Mouse (Mus musculus): ENCODE measurements at regions not wholly inside any gene's neighbourhood (a gene's known extent, or its start where the extent isn't known, plus 50 kb on each side); places are given as distances from the start of the nearest gene placed in this dataset.

DNA sequence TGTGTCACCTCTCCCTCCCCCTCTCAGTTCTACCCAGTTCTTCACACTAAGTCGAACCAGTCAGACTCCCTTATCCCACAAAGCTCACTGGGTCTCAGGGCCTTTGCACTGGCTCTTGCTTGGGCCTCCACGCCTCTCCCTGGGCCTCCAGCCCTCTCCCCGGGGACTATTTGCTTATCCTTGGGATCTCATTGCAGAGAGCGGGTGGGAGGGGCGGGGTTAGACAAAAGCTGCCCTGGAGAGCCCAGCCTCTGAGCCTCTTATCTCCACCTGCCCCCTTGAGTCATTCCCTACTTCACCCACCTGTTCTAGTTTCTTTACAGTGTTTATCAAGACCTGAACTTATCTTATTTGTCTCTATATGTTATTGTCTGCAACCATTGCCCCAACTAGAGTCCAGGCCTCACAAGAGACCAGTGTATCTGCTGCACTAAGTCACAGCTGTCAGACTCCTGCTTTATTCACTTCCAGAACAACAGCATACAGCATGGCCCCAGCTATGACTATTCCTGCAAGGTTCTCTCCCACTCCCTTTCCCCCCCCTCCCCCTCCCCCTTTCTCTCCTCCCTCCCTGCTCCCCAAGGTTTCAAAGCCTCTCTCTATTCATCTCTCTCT is 450.7 kb downstream of the Wdr11 start:
- no peak for DNase-seq

DNA sequence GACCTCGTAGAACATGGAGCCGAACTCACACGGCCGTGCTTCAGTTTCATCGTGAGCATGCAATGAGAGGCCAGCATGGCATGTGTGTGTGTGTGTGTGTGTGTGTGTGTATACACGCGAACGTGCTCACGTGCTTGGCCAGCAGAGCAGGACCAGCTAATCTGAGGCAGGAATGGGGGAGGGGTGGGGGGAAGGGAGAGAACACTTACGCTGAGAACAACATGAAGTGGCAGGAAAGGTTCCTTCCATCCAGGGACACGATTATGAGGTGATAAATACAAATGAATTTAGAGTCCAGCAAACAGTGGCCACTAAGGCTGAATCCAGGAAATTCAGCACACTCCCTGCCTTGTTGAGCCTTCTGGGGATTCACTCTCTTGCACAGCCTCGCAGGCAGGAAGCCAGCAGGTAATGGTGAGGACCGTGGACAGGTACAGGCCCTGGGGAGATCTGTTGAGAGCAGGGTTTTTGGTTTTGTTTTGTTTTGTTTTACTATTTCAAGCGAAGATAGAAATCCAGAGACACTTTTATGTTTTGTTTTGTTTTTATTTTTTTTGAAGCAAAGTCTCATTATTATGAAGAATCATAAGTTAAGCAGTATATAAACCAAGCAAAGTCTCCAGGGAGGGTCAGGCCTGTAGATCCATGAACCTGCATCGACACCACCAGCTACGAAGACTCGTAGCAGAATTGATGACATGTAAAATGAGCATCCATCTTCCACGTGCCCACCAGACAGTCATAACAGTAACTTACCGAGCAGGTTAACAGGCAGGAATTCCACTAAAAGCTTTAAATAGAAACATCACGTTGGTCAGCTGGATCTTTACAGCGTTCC is 452.0 kb downstream of the Wdr11 start:
- no peak for DNase-seq

DNA sequence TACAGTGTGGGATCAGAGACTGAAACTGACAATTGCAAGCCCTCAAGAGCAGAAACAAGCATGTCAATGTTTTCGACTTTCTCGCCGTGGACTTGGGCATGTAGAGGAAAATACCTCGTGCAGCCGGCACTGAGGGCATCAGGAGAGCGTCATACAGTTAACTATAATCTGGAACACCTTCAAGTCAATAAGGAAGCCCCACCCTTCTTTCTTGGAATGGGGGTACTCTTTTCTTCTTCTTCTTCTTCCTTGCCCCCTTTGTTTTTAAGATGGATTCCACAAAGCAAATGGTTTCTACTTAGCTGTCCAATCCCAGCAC is 452.5 kb downstream of the Wdr11 start:
- no peak for DNase-seq

DNA sequence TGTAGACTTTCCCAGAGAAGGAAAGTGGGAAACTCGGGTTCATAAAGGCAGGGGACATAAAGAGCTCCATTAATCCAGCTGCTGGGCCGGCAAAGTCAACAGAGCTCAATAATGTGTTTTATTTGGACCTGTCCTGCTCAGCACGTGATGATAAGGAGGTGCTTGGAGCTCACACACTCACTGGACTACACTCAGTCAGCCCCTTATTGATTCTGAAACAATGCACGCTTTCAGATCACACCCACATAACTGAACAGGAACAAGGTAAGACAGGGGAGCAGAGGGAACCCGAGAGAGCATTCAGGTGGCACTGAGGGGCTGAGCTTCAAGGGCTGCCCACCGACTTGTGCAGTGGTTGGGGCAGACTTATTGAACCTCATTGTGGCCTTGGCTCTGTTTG is 452.9 kb downstream of the Wdr11 start:
- DNase-seq = no peak

DNA sequence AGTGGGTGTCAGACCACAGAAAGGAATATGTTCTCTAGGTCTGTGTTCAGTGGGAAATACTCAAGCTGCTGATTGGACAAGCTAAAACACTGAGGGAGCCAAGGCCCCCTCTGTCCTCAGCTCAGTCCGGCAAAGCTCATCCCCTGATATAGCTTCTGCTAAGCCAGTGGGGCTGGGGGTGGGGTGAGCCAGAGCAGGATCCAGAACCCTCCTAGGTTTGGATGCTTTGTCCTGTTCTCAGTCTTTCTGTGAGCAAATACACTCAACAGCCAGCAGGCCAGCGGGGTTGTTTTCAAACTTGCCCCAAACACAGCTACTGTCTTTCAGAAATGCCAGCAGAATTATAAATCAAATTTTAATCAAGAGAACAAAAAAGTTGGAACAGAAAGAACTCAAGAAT is 454.4 kb downstream of the Wdr11 start:
- DNase-seq = no peak

DNA sequence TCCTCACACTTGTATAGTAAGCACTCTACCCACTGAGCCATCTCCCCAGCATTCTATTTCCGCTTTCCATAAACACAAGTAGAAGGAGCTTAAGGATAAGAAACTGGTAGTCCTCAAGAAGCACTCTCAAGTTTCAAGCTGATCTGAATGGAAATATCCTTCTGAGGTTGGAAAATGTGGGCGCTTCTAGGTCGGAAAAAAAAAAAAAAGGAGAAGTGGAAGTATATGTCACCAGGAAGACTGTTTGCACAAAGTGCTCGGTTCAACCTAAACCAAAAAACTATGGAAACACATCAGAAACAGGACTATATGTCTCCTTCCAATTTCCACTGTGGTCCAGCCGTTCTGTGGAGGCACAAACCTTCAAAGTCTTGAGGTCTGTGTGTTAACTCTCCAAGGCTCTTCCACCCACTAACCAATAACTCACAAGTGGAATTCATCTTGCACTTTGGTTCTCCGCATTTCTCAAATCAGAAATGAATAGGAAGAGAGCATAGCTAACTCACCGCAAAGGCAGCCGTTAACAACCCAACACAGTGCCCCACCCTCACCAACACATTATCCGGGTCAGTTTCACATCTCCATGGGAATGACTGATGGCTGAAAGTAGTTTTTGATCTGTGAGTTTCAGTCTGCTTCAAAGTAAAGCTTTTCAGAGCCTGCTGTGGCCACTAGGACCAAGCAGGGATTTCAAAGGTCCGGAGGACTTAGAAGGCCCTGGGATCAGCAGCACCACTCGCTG is 455.8 kb downstream of the Wdr11 start:
- DNase-seq = no peak

DNA sequence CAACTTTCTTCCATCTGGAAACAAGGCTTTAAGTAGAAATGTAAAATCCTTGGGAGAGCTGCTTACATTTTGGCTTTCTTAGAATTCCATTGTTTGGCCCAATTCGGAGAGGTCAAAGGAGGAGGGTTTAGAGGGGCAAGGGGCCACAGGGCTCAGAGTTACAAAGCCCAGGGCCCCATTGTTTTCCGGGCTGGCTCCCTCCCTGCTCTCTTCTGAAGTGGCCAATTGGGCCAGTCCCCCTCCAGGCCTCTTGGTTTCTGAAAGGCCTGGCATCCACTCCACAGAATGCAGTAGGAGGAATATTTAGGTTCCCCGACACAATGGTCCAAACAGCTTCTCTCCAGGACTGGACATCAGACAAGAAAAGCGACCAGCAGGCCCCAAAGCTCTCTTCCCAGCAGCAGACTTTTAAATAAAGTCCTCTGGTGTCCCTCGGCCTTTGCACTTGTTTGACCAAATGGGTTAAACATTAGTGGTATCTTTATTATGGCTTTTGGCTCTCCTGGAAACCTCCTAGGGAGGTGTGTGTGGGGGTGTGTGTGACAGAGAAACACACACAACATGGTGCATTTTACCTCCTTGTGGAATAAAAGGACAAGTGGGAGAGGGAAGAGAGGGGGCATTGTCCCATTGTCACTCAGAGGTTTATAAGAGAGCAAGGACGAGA is 456.6 kb downstream of the Wdr11 start:
- DNase-seq = no peak

DNA sequence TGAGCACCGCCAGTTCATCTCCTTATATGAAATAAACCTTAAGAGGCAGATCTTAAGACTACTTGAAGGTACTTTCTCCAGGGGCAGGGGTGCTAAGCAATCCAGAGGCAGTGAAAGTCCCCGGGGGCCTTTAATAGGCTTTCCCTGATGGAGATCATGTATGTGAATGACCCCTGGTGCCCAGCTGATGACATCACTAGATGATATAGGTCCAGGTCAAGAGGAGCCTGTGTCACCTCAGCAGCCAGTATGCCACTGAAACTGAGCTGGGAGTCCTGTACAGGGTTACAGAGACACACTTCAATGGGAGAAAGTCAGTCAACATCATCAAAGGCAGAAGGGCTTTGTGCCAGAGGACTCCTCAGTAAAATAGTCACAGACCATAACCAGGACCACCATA is 457.8 kb downstream of the Wdr11 start:
- no peak for DNase-seq

DNA sequence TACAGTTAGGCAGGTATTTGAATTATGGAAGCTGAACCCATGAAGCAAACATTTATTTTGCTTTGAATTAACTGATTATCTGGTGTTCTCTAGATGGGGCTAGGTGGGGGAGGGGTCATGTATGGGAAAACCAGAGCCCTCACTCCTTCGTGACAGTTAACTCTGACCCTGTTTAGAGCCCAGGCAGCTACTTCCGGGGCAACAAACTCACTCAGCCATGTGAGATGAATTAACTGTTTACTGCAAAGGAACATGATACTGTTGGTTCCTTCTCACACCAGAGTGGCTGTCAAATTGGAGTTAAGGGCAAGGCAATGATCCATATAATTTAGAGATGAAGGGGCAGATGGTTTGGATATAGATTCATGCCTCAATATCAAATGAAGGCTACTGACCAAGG is 458.5 kb downstream of the Wdr11 start:
- no peak for DNase-seq

DNA sequence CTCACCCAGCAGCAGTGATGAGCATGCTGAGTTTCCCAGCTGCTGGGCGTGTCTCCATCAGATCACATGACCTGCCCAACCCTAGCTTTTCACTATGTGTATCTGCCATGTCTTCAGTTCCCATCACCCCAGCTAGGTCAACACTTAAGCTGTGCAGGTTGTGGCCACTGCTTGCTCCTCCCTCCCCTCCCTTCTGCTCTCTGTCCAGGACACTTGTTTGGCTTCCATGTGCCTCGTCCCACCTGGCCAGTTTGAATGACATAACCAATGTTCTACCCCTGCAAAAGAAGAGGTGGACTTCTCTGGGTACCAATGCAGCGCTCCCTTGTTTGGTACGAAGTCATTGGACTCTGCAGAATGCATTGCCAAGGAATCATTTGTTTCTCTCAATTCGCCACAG is 460.7 kb downstream of the Wdr11 start:
- no peak for DNase-seq

DNA sequence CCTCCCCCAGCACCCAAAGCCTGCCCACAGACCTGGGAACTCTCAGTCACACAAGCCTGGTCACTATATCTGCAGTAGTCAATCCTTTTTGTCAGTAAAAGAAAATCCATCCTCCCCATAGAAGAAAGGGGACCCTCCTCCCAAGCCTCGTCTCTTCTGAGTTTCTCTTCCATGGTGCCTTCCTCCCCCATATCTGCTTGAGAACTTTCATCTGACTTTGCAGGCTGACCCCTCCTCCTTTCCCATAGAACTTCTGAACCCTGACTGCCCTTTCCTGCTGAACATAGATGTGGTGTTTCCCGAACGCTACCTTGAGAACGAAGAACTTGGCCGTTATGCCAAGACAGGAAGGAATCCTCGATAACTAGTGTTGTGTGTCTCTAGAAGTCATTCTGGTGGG is 462.5 kb downstream of the Ate1 start:
- DNase-seq = no peak

DNA sequence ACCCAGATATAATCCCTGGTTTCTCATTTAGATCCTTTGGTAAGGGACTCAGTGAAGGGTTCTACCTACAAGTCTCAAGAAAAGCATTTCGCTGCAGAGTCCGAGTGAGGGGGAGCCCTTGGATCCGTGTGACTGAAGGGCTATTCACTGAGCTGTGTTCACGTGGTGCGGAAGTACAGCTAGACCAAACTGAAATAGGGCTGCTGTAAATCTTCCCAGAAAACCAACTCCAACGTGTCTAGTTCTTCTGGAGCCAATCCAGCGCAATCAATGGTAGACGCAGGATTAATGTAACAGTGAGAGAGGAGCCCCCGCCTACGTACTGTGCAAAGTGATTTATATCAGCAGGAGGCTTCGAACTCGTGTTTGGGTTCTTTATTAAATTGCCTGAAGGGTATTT is 461.9 kb downstream of the Ate1 start:
- DNase-seq = no peak

DNA sequence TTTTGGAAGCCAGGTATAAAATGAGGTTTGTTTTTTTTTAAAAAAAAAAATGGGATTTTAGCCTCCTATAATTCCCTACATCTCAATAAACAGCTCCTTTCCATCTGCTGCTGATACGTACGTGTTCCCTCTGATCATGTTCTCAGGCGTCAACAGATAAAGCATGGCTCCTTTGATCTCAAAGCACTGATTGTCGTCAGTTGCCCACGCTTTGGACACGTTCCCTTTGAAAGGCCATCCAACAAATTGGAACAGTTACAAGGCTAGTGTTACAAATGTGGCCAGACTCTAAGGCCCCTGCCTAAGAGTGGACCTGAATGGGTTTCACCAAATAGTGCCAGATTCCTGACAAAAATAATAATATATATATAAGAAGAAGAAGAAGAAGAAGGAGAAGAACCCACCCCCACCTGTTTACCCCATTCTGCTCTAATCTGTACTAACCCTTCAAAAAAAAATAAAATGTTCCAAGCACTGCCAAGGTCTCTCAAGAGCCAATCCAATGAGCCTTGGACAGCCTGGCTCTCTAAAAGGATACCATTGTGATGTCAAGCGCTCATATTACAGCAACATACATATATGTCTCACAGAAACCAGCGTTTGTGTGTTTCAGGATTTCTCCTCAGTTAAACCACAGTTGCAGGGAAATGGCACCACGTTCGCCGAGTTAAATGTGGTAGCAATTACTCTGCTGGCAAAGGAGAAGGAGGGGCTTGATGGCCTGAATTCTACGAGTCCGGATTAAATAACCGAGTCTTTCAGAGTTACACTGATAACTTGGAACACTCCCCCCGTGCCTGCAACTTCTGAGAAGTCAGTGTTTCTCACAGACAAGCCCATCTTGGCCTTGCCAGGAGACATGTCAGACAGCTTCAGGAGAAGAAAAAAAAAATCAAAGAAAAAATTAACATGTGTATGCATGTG is 460.2 kb downstream of the Ate1 start:
- no peak for DNase-seq

DNA sequence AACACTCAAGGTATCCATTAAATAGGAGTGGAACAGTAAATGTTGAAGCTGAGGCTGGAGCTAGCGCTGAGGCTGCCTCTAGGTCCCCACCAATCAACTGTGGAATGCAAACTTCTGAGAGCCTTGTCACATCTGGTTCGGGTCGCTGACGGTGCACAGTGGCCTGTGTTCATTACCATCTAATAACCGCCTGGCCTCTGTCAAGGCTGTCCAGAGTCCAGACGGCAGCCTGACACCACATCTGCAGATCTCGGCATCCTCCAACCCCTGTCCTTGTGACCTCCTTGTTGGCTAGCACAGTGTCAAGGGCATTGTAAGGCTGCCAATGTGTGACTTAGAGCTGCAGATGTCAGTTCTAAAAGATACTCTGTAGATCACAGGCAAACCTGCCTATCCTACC is 455.7 kb downstream of the Ate1 start:
- DNase-seq = no peak

DNA sequence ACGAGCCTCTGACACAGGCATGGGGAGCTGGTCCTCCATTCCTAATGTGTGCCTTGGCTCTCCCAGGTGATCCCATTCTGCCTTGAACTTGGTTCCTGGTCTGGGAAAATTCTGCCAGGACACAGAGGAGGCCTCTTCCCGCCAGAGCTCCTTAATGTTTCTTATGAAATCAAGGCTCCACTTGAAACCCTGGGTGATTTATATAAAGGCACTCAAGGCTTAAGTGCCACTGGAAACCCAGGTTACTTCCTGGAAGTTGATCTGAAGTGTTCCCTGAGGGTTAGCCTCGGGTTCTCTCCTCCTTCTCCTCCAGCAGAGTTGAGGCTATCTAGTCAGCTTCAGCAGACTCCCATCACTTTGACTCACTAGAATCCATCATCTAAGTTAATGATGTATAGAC is 451.9 kb downstream of the Ate1 start:
- DNase-seq = no peak

DNA sequence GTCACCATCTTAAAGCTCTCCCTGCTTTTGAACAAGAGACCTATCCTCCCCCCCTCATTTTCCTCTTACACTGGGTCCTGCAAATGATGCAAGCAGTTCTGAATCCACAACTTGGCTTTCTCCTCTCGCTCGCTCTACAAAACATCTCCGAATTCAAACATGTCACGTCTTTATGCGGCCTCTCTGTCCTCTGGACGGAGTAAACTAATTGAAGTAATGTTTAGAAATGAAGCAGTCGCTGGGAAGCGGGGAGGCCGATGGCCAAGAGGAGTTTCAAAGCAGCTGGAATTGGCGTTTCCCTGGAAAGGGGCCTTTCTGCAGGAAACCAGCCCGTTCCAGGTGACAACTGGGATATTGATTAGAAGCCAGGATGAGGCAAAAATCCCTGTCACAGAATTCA is 446.8 kb downstream of the Ate1 start:
- DNase-seq = no peak

DNA sequence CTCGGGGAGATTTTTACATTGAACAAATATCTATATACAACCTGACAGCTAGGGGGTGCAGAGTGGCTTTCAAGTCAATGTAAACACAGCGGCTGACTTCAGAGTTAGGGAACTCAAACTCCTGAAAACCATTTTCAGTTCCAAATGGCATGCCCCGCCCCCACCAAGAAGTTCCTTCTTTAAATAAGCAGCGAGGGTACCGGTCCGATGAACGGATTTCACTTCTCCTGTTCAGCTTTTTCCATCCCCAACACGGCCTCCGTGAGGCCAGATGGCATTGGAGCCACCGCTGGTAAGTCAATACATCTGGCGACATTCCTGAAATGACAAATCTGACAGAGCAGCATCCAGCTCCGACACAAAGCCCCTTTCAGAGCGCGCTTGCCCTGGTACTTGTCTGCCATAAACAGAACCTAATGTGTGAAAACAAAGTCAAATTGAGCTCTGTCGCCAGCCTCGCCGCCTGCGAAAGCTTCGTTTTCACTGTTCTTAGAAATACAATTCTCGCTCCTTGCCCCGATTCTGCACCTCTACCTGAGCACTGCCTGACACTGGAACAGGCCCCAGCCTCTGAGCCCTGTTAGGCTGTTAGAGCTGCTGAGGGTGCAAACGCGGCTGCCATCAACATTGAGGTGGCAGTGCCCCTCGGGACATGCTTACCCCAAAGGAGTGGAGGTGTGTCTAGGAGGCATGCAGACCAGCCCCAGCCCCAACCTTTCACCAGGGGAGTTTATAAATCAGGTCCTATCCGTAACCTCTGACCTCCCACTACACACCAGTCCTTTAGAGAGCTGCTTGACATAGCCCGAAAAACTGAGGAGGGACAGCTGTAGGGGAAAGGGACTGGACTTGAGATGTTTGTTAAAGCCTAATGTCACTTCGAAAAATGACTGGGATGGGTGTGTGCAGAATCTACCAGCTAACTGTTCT is 446.0 kb downstream of the Ate1 start:
- no peak for DNase-seq

DNA sequence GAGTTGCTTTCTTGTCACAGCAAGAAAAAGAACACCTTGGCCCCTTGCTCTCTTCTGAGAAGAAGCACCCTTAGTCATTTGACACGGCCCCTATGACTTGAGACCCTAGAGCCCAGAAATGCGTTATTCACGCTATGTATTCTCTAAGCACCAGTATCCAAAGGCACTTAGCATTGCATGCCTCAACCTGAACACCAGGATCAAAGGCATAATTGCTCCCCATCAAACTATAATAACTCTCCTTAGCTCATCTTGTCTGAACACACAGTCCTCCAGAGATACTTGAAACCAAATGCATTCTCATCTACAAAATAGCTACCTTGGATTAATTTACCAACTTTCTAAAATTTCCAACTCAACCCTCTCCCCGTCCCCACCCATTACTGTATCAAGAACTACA is 437.5 kb downstream of the Ate1 start:
- no peak for DNase-seq

DNA sequence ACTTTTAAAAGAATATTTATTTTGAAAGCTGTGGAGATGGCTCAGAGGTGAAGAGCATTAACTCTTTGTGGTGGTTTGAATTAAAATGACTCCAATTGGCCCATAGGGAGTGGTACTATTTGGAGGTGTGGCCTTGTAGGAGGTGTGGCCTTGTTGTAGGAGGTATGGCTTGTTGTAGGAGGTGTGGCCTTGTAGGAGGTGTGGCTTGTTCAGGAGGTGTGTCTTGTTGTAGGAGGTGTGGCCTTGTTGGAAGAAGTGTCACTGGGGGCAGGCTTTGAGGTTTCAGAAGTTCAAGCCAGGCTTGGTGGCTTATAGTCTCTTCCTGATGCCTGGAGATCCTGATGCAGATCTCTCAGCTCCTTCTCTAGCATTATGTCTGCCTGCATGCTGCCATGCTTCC is 434.5 kb downstream of the Ate1 start:
- DNase-seq = no peak

DNA sequence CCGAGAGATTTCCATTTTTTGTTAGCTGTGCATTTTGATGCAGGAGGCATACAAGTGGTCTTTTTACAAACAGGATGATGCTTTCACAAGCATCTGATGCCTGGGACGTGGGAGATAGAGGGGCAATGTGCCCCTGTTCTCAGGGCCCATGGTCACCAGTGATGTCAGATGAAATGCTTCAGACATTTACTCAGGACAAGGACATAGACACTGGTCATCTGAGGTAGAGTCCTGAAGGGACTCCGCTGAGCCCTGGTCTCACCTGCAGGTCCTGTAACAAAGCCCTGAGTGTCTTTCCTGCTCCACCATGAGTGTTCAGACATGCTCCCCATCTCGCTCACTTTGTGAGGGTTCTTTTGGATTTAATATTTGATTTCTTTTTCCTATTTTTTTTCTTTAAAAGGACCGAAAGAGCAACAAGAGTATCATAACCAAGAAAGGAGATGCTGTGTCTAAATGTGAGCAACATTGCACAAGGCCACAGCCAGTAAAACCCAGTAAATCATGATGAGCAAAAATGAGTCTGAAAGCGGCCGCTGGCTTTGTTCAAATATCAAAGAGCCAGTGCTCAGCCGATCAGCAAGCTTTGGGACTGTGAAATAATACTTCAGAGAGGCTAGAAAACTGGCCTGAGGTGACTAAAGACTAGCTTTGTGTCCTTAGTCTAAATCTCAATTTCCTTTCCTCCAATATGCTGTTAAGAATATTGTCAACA is 430.1 kb downstream of the Ate1 start:
- DNase-seq = no peak

DNA sequence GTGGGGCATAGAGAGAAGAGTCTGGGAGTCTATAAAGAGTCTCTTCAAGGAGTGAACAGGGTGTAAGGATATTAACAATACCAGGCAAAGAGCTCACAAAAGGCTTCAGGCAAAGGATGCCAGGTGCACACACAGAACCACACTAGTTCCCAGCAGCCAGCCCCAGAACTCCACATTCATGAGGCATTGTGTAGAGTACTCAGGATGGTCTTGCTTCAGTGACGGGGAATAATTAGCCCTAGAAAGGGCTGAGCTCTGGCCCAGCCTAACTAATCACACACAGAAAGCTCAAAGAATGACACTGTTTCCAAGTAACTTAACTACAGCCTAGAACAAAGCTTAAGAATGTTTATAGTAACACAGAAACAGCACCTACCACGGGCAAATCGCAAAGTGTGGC is 428.2 kb downstream of the Ate1 start:
- DNase-seq = no peak

Data from thymus, postnatal 36 days (tissue).